Mouse (Mus musculus) erythroblast, embryonic 14.5 days (primary cell): ENCODE data around the gene Exph5.

Experiments
- GATA1 ChIP-seq: IDR thresholded peaks from 2 replicates; pipeline ENCODE4 v1.6.1; 2012; ENCODE audit warnings: low read length, inconsistent platforms, mixed read lengths
- TAL1 ChIP-seq: IDR thresholded peaks from 3 replicates; pipeline ENCODE4 v1.6.1; 2012; ENCODE audit warnings: low read length, inconsistent platforms, mixed read lengths

GRCm38 (mm10) chr9:53389109-53389508 lies 87.6 kb downstream of the Exph5 start:
- TF ChIP-seq GATA1 (no peak), TAL1 (no peak)
